Mouse (Mus musculus): ENCODE measurements around the gene Dhx58.

- no peak for TF ChIP-seq GATA1 (IDR thresholded peaks at IDR 0.05; ENCODE audit: borderline replicate concordance, low read length)
- no peak for TF ChIP-seq FLI1 (IDR thresholded peaks at IDR 0.05; ENCODE audit: low read length)
Measured at GRCm38 (mm10) chr11:100710977-100711376, 6.9 kb upstream of the Dhx58 start.
